Mouse (Mus musculus) stomach, postnatal 0 days (tissue): Measurements from ENCODE around the gene Mn1. TPM values are rescaled to one million over a fixed set of nuclear protein-coding genes. Genes with fewer than 3 reads are reported as not detected.
A peak's percentile ranks its signal among the peaks of the same experiment; 100 is the strongest.

Source experiments
- ATAC-seq: fragments of 200-750 bp; cut with Nextera tagmentation; 2 replicates; pipeline ENCODE4 v1.8.0; 2017; ENCODE audit not compliant: low FRiP score, low TSS enrichment
- DNase-seq: peaks from one replicate; pipeline ENCODE4 v3.0.0-alpha.2; 2016; ENCODE audit warnings: low spot score
- H3K27ac ChIP-seq: fragments of 300-500 bp; sonication (generic); replicated peaks from 2 replicates; pipeline ENCODE4 v1.5.1; 2014; ENCODE audit warnings: mild to moderate bottlenecking, control low read depth
- H3K27me3 ChIP-seq: fragments of 300-500 bp; sonication (generic); 2 replicates; pipeline ENCODE4 v1.6.1; 2014; ENCODE audit warnings: low read length; ENCODE audit not compliant: control insufficient read depth, insufficient read depth
- H3K36me3 ChIP-seq: fragments of 300-500 bp; sonication (generic); 2 replicates; pipeline ENCODE4 v1.6.1; 2014; ENCODE audit warnings: low read length, mixed read lengths; ENCODE audit not compliant: control insufficient read depth, insufficient read depth
- H3K4me1 ChIP-seq: fragments of 300-500 bp; sonication (generic); replicated peaks from 2 replicates; pipeline ENCODE4 v1.6.1; 2014; ENCODE audit warnings: antibody characterized with exemption; ENCODE audit not compliant: control insufficient read depth, insufficient read depth
- H3K4me2 ChIP-seq: fragments of 300-500 bp; sonication (generic); replicated peaks from 2 replicates; pipeline ENCODE4 v1.6.1; 2014; ENCODE audit warnings: low read depth, mild to moderate bottlenecking, control low read depth, moderate library complexity
- H3K4me3 ChIP-seq: fragments of 300-500 bp; sonication (generic); 2 replicates; pipeline ENCODE4 v1.5.1; 2014; ENCODE audit warnings: low read depth, low read length, control low read depth
- H3K9ac ChIP-seq: fragments of 300-500 bp; sonication (generic); 2 replicates; pipeline ENCODE4 v1.6.1; 2014; ENCODE audit warnings: mild to moderate bottlenecking, low read length, control low read depth, mixed read lengths
- H3K9me3 ChIP-seq: fragments of 300-500 bp; sonication (generic); 2 replicates; pipeline ENCODE4 v1.6.1; 2016; ENCODE audit warnings: low read length; ENCODE audit not compliant: control insufficient read depth
- CTCF ChIP-seq: IDR thresholded peaks from 2 replicates; pipeline ENCODE4 v1.5.1; 2016; ENCODE audit warnings: antibody characterized with exemption, low read depth, mild to moderate bottlenecking, moderate library complexity
- EP300 ChIP-seq: optimal IDR thresholded peaks from 2 replicates; pipeline ENCODE3; 2016; ENCODE audit warnings: antibody characterized with exemption
- WGBS: fragments of 180-500 bp; shearing (Covaris S2); extraction: QIAGEN DNeasy Blood & Tissue Kit; methylation state at CpG from one replicate; pipeline ENCODE4 v1.1.7; 2014; 5-methylcytosine and 5-hydroxymethylcytosine counted together
- polyA plus RNA-seq: library from polyadenylated mRNA; unstranded; fragments of >200 nt; fragmentation: Nextera tagmentation; extraction: Ambion mirVana; gene quantifications from 2 replicates; pipeline ENCODE4 v1.2.1, GENCODE M21; 2015

Mn1 gene
- polyA plus RNA-seq, 1 experiment from 2014 or later, result 5.6 TPM

GRCm38 (mm10) chr5:111378126-111378993 is 38.8 kb upstream of the Mn1 start:
- no peaks in the 10 kb centered on the region for H3K9me3 ChIP-seq
- peak; percentile 34 for DNase-seq
- peaks cover 24% of the 10 kb centered on the region for H3K36me3 ChIP-seq
- WGBS, result 51% methylated on average over 7 of the region's 7 CpGs
- H3K4me3 ChIP-seq, result no peak overlapping the region
- ATAC-seq, result peak; percentile 62; the same call in 1 of the 2 replicates
- no peak overlapping the region for H3K27ac ChIP-seq
- TF ChIP-seq EP300, result no peak
- TF ChIP-seq CTCF, result peak; percentile 62
- no peak overlapping the region for H3K4me2 ChIP-seq
- H3K27me3 ChIP-seq, result no peaks in the 10 kb centered on the region
- H3K4me1 ChIP-seq, result no peaks in the 10 kb centered on the region
- H3K9ac ChIP-seq, result no peak overlapping the region

- peaks cover 27% of the 10 kb centered on the region for H3K36me3 ChIP-seq
- H3K27ac ChIP-seq, result no peak overlapping the region
- no peak overlapping the region for H3K4me3 ChIP-seq
- H3K9me3 ChIP-seq, result no peaks in the 10 kb centered on the region
- no peaks in the 10 kb centered on the region for H3K4me1 ChIP-seq
- no peak for TF ChIP-seq CTCF
- no peak for TF ChIP-seq EP300
- no peak for DNase-seq
- H3K4me2 ChIP-seq, result no peak overlapping the region
- 80% methylated on average over 5 of the region's 5 CpGs for WGBS
- H3K9ac ChIP-seq, result no peak overlapping the region
- ATAC-seq, result no peak
- H3K27me3 ChIP-seq, result no peaks in the 10 kb centered on the region
Observed at GRCm38 (mm10) chr5:111383335-111383734, 33.8 kb upstream of the Mn1 start.

GRCm38 (mm10) chr5:111390911-111391310 is 26.3 kb upstream of the Mn1 start:
- H3K4me3 ChIP-seq, result no peak overlapping the region
- peaks cover 12% of the 10 kb centered on the region; the same call in 1 of the 2 replicates for H3K4me1 ChIP-seq
- DNase-seq (no peak), ATAC-seq (no peak)
- TF ChIP-seq CTCF (no peak), EP300 (no peak)
- H3K27ac ChIP-seq, result no peak overlapping the region
- 70% methylated on average over 10 of the region's 10 CpGs for WGBS
- no peaks in the 10 kb centered on the region for H3K27me3 ChIP-seq
- H3K4me2 ChIP-seq, result no peak overlapping the region
- no peaks in the 10 kb centered on the region for H3K9me3 ChIP-seq
- no peak overlapping the region for H3K9ac ChIP-seq
- no peaks in the 10 kb centered on the region for H3K36me3 ChIP-seq

- TF ChIP-seq EP300 (no peak), CTCF (no peak)
- no peak for ATAC-seq
- no peak overlapping the region for H3K4me3 ChIP-seq
- H3K4me2 ChIP-seq, result no peak overlapping the region
- H3K9ac ChIP-seq, result no peak overlapping the region
- no peaks in the 10 kb centered on the region for H3K9me3 ChIP-seq
- no peak overlapping the region for H3K27ac ChIP-seq
- no peaks in the 10 kb centered on the region for H3K27me3 ChIP-seq
- 83% methylated on average over 6 of the region's 6 CpGs for WGBS
- peaks cover 15% of the 10 kb centered on the region; the same call in 1 of the 2 replicates for H3K4me1 ChIP-seq
- no peaks in the 10 kb centered on the region for H3K36me3 ChIP-seq
- DNase-seq, result no peak
Observed at GRCm38 (mm10) chr5:111391485-111391884, 25.7 kb upstream of the Mn1 start.

GRCm38 (mm10) chr5:111393346-111394197 is 23.6 kb upstream of the Mn1 start:
- Histone ChIP-seq H3K9me3 (no peaks in the 10 kb centered on the region), H3K27ac (no peak overlapping the region), H3K4me3 (no peak overlapping the region), H3K4me2 (peak overlapping the region; percentile 36), H3K27me3 (no peaks in the 10 kb centered on the region), H3K9ac (no peak overlapping the region; the same call in 1 of the 2 replicates), H3K4me1 (peaks cover 15% of the 10 kb centered on the region; the same call in 1 of the 2 replicates), H3K36me3 (no peaks in the 10 kb centered on the region)
- peak; percentile 74 for ATAC-seq
- DNase-seq, result peak; percentile 90
- no peak for TF ChIP-seq CTCF
- no peak for TF ChIP-seq EP300
- 17% methylated on average over 17 of the region's 17 CpGs for WGBS
